Mouse (Mus musculus) frontal cortex, adult (tissue): Measurements from ENCODE around the gene Clip3.

Experiments used
- ATAC-seq: cut with Nextera tagmentation; 2 replicates; pipeline ENCODE4 v1.9.2; 2017; ENCODE audit warnings: mild to moderate bottlenecking, moderate library complexity, mixed read lengths; ENCODE audit not compliant: low TSS enrichment

Clip3 gene

GRCm38 (mm10) chr7:30326427-30326826 lies 34.9 kb downstream of the Clip3 start:
- no peak for ATAC-seq

- no peak for ATAC-seq
Observed at GRCm38 (mm10) chr7:30327140-30327539, 35.6 kb downstream of the Clip3 start.

GRCm38 (mm10) chr7:30328379-30328778 lies 36.9 kb downstream of the Clip3 start:
- no peak for ATAC-seq

GRCm38 (mm10) chr7:30331887-30332286 lies 40.4 kb downstream of the Clip3 start:
- peak; percentile 93 for ATAC-seq

DNA sequence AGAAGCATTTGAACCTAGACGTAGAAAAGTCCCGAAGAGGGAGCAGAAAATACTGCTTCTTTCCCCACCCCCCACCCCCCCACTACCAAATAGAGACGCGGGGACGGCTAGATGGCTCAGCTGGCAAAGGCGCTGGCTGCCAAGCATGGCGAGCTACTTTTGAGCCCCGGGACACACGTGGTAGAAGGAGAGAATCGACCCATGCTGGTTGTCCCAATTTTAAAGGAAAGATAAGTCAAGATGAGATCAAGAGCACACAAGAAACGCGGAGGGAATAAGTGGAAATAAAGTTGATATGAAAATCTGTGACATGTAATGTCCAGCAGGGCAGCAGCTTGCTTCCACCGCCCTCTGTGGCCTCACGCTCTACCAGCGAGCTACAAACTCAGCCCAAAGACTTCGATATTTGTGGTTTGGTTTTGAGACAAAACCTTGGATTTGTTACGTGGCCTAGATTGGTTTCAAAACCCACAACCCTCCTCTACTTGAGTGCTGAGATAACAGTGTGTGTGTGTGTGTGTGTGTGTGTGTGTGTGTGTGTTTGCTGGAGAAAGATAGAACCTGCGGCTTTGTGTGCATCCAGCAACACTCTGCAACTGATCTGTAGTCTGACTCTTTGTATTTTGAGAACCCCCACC lies 41.2 kb downstream of the Clip3 start:
- no peak for ATAC-seq

- no peak for ATAC-seq
Observed at GRCm38 (mm10) chr7:30333436-30333835, 41.9 kb downstream of the Clip3 start.

GRCm38 (mm10) chr7:30334563-30334962 lies 43.0 kb downstream of the Clip3 start:
- ATAC-seq = no peak

DNA sequence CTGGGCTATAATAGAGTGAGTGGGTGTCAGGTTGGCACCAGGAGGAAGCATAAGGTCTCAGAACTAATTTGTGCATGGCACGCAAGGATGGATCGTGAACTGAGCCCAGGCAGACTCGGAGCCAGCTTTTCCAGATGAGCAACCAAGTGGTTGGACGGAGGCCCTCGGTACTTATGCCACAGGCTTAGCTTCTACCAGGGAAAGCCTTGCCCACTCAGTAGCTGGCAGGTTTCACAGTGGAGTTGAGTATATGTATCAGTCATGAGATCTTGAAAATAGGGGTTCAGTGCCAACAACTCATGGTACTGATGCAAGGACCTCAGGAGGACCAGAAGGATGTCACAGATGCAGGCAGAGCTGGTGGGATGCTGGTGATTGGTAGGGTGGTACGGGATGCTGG lies 44.2 kb downstream of the Clip3 start:
- ATAC-seq = no peak

DNA sequence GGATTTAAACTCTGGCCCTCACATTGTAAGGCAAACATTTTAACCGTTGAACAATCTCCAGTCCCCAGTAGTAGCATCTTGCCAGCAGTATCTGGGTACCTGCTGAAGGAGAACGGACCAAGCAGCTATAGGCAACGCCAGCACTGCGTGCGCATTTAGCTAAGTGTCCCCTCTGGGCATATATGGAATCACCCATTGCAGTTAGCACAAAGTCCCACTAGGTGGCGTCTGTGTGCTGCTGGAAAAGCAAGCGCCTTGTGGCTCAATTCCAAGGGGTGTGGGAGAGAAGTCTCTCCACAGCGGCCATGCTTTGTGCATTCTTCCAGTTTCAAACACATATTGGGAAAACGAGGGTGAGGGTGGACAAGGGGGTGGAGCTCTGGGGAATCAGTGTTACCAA lies 44.9 kb downstream of the Clip3 start:
- peak; percentile 13; the same call in 1 of the 2 replicates for ATAC-seq

GRCm38 (mm10) chr7:30339432-30340109 lies 48.0 kb downstream of the Clip3 start:
- ATAC-seq = no peak

DNA sequence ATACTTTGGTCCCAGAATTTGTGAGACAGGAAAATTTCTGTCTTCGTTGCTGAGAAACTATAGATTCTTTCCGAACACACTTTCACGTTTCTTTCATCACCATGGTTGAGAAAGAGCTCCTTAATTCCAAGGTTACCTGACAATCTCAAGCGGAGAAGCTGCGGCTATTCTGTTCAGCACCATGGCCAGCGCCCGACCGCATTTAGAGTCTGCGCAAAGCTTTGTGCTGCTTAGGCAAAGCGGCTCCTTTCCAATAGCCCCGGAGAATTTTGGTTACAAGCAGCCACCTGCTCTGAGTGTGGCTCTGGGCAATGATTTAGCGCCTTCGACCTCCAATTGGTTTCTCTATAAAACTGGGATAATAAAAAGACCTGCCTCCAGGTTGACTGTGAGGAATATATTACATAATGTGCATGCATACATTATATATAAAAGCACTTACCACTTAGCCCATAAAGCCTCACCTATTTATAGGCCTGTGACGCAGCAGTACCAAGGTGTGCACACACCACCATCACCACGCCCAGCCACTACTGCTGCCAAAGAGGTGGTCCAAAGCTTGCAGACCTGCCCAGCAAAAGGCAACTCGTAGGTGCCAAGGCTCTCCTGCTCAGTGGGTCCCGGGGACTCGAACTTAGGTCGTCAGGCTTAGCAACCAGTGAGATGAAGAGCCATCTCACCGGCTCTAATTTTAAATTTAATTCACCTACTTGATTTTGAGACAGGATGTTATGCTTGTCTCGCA lies 55.3 kb downstream of the Clip3 start:
- no peak for ATAC-seq

DNA sequence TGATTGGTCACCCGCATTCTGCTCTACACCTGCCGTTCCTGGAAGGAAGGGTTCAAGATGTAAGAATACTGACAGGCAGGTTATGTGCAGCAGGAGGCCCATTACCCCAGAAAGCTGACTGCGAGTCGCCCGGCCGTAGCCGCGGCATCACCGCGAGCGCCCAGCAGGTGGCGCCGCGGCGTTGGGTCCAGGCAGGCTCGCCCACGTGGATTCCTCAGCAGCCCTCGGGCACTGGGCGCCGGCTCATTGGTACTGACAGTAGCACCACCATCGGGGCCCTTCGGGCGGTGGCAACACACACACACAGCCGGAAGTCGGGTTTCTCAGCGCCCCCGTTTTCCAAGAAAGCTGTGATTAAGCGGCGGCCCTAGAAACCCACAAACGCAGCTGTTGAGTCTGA lies 56.3 kb downstream of the Clip3 start:
- peak; percentile 80 for ATAC-seq

GRCm38 (mm10) chr7:30353279-30353822 lies 61.8 kb downstream of the Clip3 start:
- 0 out of 2 replicates have a peak, but pooled peaks have one; percentile 41 for ATAC-seq

- ATAC-seq = no peak
Observed at GRCm38 (mm10) chr7:30354059-30354458, 62.5 kb downstream of the Clip3 start.
